Mouse (Mus musculus) thymus, adult 2 months (tissue): ENCODE data around the gene Prdm12. TPM values are rescaled to one million over a fixed set of nuclear protein-coding genes. Genes with fewer than 3 reads are reported as not detected.

Source experiments
- DNase-seq: peaks from one replicate; pipeline ENCODE4 v3.0.0; 2021
- H3K27ac ChIP-seq: fragments of 200-500 bp; 2 replicates; pipeline ENCODE4 v1.5.1; 2012; ENCODE audit warnings: low read length, control low read depth; ENCODE audit not compliant: control insufficient read depth, insufficient read depth
- H3K27me3 ChIP-seq: fragments of 200-500 bp; 2 replicates; pipeline ENCODE4 v1.6.1; 2012; ENCODE audit warnings: mild to moderate bottlenecking, low read length, moderate library complexity, mixed read lengths; ENCODE audit not compliant: control insufficient read depth, insufficient read depth
- H3K36me3 ChIP-seq: fragments of 200-500 bp; 2 replicates; pipeline ENCODE4 v1.6.1; 2012; ENCODE audit warnings: mild to moderate bottlenecking, low read length, moderate library complexity; ENCODE audit not compliant: control insufficient read depth, insufficient read depth
- H3K4me1 ChIP-seq: fragments of 200-500 bp; replicated peaks from 2 replicates; pipeline ENCODE4 v1.6.1; 2012; ENCODE audit warnings: low read length; ENCODE audit not compliant: control insufficient read depth, insufficient read depth
- H3K4me3 ChIP-seq: fragments of 200-500 bp; 2 replicates; pipeline ENCODE4 v1.5.1; 2012; ENCODE audit warnings: mild to moderate bottlenecking, low read length, control low read depth, moderate library complexity; ENCODE audit not compliant: control insufficient read depth, insufficient read depth
- CTCF ChIP-seq: fragments of 200-500 bp; IDR thresholded peaks from 2 replicates; pipeline ENCODE4 v1.5.1; 2012; ENCODE audit warnings: mild to moderate bottlenecking, control low read depth, low read length, moderate library complexity, borderline replicate concordance; ENCODE audit not compliant: control insufficient read depth, poor library complexity, insufficient read depth; ENCODE audit errors: extremely low read depth
- POLR2A ChIP-seq: fragments of 200-500 bp; IDR thresholded peaks from 2 replicates; pipeline ENCODE4 v1.6.1; 2012; ENCODE audit warnings: mild to moderate bottlenecking, low read length, control low read depth, moderate library complexity; ENCODE audit not compliant: control insufficient read depth, poor library complexity, insufficient read depth; ENCODE audit errors: extremely low read depth
- WGBS: fragments of 180-500 bp; shearing (Covaris S2); methylation state at CpG from one replicate; pipeline ENCODE4 v1.1.7; 2018; 5-methylcytosine and 5-hydroxymethylcytosine counted together
- polyA plus RNA-seq: library from polyadenylated mRNA; depleted of rRNA; stranded (reverse); fragments of >200 nt; gene quantifications from 2 replicates; pipeline ENCODE4 v1.2.3, GENCODE M21; 2012; rRNA removed

Gene Prdm12
- polyA plus RNA-seq, result 0.04 and 0.06 TPM in 2 replicates

GRCm38 (mm10) chr2:31639901-31640608 lies at the start of gene Prdm12:
Prdm12 (plus strand) TSS chr2:31640037.
- H3K27me3 ChIP-seq, result peaks cover 39% of the 10 kb centered on the region
- DNase-seq, result no peak

GRCm38 (mm10) chr2:31591799-31592484 lies 47.9 kb upstream of the Prdm12 start:
- Histone ChIP-seq H3K4me3 (no peak overlapping the region), H3K27ac (no peak overlapping the region), H3K36me3 (peaks cover 4% of the 10 kb centered on the region; the same call in 1 of the 2 replicates), H3K27me3 (no peaks in the 10 kb centered on the region), H3K4me1 (no peaks in the 10 kb centered on the region)
- 94% methylated on average over 9 of the region's 9 CpGs for WGBS
- TF ChIP-seq POLR2A (no peak), CTCF (no peak)
- DNase-seq, result no peak

More at GRCm38 (mm10) chr2:31639901-31640608, at the start of gene Prdm12:
- no peaks in the 10 kb centered on the region for H3K4me1 ChIP-seq
- TF ChIP-seq CTCF (no peak), POLR2A (no peak)
- 11% methylated on average over 41 of the region's 41 CpGs for WGBS
- no peak within 1 kb of the TSS for H3K4me3 ChIP-seq
- no peak within 1 kb of the TSS for H3K27ac ChIP-seq
- no peaks in the 10 kb centered on the region for H3K36me3 ChIP-seq

- TF ChIP-seq POLR2A (no peak), CTCF (no peak)
- no peak for DNase-seq
- 98% methylated on average over 1 of the region's 1 CpGs for WGBS
- Histone ChIP-seq H3K4me1 (no peaks in the 10 kb centered on the region), H3K27ac (no peak overlapping the region), H3K27me3 (no peaks in the 10 kb centered on the region), H3K4me3 (no peak overlapping the region), H3K36me3 (peaks cover 36% of the 10 kb centered on the region)
Measured at GRCm38 (mm10) chr2:31607555-31607954, 32.3 kb upstream of the Prdm12 start.

DNA sequence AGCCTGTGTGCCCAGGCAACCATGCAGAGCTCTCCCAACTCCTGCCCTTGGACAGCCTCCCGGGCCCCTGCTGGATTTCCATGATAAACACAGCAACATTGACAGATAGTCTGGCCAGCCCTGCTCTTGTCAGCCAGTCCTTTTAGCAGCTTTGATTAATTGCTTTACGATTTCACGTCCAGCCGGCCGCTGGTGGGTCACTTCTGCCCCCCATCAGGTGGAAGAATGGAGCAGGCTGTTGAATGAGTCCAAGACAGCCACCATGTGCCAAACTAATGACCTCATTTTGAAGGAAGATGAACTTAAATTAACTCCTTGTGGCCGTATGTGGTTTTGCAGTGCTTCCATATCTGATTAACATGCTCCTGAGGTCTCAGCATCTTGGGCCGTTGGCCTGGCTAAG lies 30.0 kb upstream of the Prdm12 start:
- no peak overlapping the region for H3K4me3 ChIP-seq
- no peak for DNase-seq
- WGBS, result 91% methylated on average over 7 of the region's 7 CpGs
- H3K36me3 ChIP-seq, result peaks cover 32% of the 10 kb centered on the region
- no peak overlapping the region for H3K27ac ChIP-seq
- H3K27me3 ChIP-seq, result no peaks in the 10 kb centered on the region
- no peaks in the 10 kb centered on the region for H3K4me1 ChIP-seq
- TF ChIP-seq CTCF (no peak), POLR2A (no peak)

- Histone ChIP-seq H3K27ac (no peak overlapping the region), H3K4me1 (no peaks in the 10 kb centered on the region), H3K27me3 (no peaks in the 10 kb centered on the region), H3K4me3 (no peak overlapping the region), H3K36me3 (peaks cover 32% of the 10 kb centered on the region)
- 96% methylated on average over 4 of the region's 4 CpGs for whole genome bisulfite sequencing
- TF ChIP-seq POLR2A (no peak), CTCF (no peak)
- no peak for DNase-seq
Measured at GRCm38 (mm10) chr2:31610922-31611321, 28.9 kb upstream of the Prdm12 start.

GRCm38 (mm10) chr2:31611400-31611799 lies 28.4 kb upstream of the Prdm12 start:
- DNase-seq, result no peak
- WGBS, result 94% methylated on average over 8 of the region's 8 CpGs
- H3K4me3 ChIP-seq, result no peak overlapping the region
- no peak for TF ChIP-seq POLR2A
- no peak for TF ChIP-seq CTCF
- no peaks in the 10 kb centered on the region for H3K27me3 ChIP-seq
- H3K27ac ChIP-seq, result no peak overlapping the region
- H3K36me3 ChIP-seq, result peaks cover 32% of the 10 kb centered on the region
- H3K4me1 ChIP-seq, result no peaks in the 10 kb centered on the region
